Mouse (Mus musculus) megakaryocyte, embryonic 14.5 days (primary cell): ENCODE data around the gene Hk1.

ENCODE experiments used
- FLI1 ChIP-seq: IDR thresholded peaks from 2 replicates; pipeline ENCODE4 v1.6.1; 2012; ENCODE audit warnings: low read length, inconsistent platforms, mixed read lengths
- GATA1 ChIP-seq: IDR thresholded peaks from 3 replicates; pipeline ENCODE4 v1.6.1; 2012; ENCODE audit warnings: mixed read lengths, low read length, inconsistent platforms, borderline replicate concordance

DNA sequence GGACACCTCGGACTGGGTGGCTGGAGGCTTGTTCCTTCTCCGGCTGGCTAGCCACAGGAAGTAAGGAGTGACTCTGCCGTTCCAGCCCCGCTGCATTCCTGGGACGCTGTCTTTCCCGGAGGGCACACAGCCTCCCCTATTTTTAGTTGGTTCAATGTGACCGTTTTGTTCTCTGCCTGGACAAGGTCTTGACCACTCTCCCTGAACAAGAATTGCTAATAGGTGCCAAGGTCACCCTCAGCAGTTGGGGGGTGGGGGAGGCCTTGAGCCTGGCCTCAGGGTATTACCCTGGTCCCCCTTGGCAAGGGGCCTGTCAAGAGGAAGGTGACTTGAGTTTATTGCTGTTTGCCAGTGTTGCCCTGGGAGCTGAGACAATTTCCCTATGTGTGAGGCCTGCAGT lies 49.9 kb downstream of the Hk1 start:
- TF ChIP-seq GATA1: no peak
- TF ChIP-seq FLI1: no peak
